Mouse (Mus musculus): ENCODE measurements around the gene Upk3b. TPM values are rescaled to one million over a fixed set of nuclear protein-coding genes. Genes with fewer than 3 reads are reported as not detected.

Upk3b gene
- polyA plus RNA-seq, 1 experiment from 2014 or later, result 6.0 TPM

- DNase-seq (ENCODE audit: low spot score) (peak; percentile 22), ATAC-seq (replicated peaks; ENCODE audit: low FRiP score, low read depth) (peak; percentile 19; the same call in 1 of the 2 replicates)
- Histone ChIP-seq H3K9me3 (replicated peaks; ENCODE audit: low read length) (no peaks in the 10 kb centered on the region), H3K27ac (no peak overlapping the region), H3K36me3 (ENCODE audit: insufficient read depth, low read length) (no peaks in the 10 kb centered on the region), H3K4me2 (ENCODE audit: low read length) (peak overlapping the region; percentile 98), H3K4me1 (replicated peaks; ENCODE audit: insufficient read depth, low read length) (no peaks in the 10 kb centered on the region), H3K9ac (ENCODE audit: low read depth, low read length) (peak overlapping the region; percentile 55; the same call in 1 of the 2 replicates), H3K4me3 (replicated peaks; ENCODE audit: low read depth, low read length) (peak overlapping the region; percentile 66), H3K27me3 (ENCODE audit: insufficient read depth, low read length) (no peaks in the 10 kb centered on the region)
- WGBS, result 3% methylated on average over 23 of the region's 23 CpGs
- TF ChIP-seq CTCF (IDR thresholded peaks at IDR 0.05; ENCODE audit: low read depth), result no peak
Observed at GRCm38 (mm10) chr5:136084144-136084881, 46.0 kb downstream of the Upk3b start.

GRCm38 (mm10) chr5:136084891-136085651, 46.8 kb downstream of the Upk3b start:
- no peak for TF ChIP-seq CTCF (IDR thresholded peaks at IDR 0.05; ENCODE audit: low read depth)
- Histone ChIP-seq H3K36me3 (ENCODE audit: insufficient read depth, low read length) (no peaks in the 10 kb centered on the region), H3K27ac (no peak overlapping the region), H3K4me2 (ENCODE audit: low read length) (peak overlapping the region; percentile 98), H3K4me3 (replicated peaks; ENCODE audit: low read depth, low read length) (peak overlapping the region; percentile 66), H3K4me1 (replicated peaks; ENCODE audit: insufficient read depth, low read length) (no peaks in the 10 kb centered on the region), H3K9ac (ENCODE audit: low read depth, low read length) (0 out of 2 replicates have a peak overlapping the region, but pooled peaks have one; percentile 55), H3K27me3 (ENCODE audit: insufficient read depth, low read length) (no peaks in the 10 kb centered on the region), H3K9me3 (replicated peaks; ENCODE audit: low read length) (no peaks in the 10 kb centered on the region)
- 13% methylated on average over 20 of the region's 21 CpGs for WGBS
- peak; percentile 35 for ATAC-seq (replicated peaks; ENCODE audit: low FRiP score, low read depth)
- DNase-seq (ENCODE audit: low spot score), result peak; percentile 53

- Histone ChIP-seq H3K4me3 (replicated peaks; ENCODE audit: low read depth, low read length) (no peak overlapping the region), H3K9me3 (replicated peaks; ENCODE audit: low read length) (no peaks in the 10 kb centered on the region), H3K36me3 (ENCODE audit: insufficient read depth, low read length) (no peaks in the 10 kb centered on the region), H3K4me1 (replicated peaks; ENCODE audit: insufficient read depth, low read length) (no peaks in the 10 kb centered on the region), H3K27ac (no peak overlapping the region), H3K27me3 (ENCODE audit: insufficient read depth, low read length) (no peaks in the 10 kb centered on the region), H3K4me2 (ENCODE audit: low read length) (no peak overlapping the region), H3K9ac (ENCODE audit: low read depth, low read length) (no peak overlapping the region)
- DNase-seq (ENCODE audit: low spot score) (no peak), ATAC-seq (replicated peaks; ENCODE audit: low FRiP score, low read depth) (no peak)
- 95% methylated on average over 8 of the region's 8 CpGs for WGBS
- no peak for TF ChIP-seq CTCF (IDR thresholded peaks at IDR 0.05; ENCODE audit: low read depth)
Observed at GRCm38 (mm10) chr5:136086290-136086689, 48.0 kb downstream of the Upk3b start.

- no peaks in the 10 kb centered on the region for H3K27me3 ChIP-seq (ENCODE audit: insufficient read depth, low read length)
- DNase-seq (ENCODE audit: low spot score), result peak; percentile 59
- H3K36me3 ChIP-seq (ENCODE audit: insufficient read depth, low read length), result peaks cover 3% of the 10 kb centered on the region; the same call in 1 of the 2 replicates
- 20% methylated on average over 13 of the region's 14 CpGs for WGBS
- no peak overlapping the region for H3K27ac ChIP-seq
- no peak for ATAC-seq (replicated peaks; ENCODE audit: low FRiP score, low read depth)
- H3K4me3 ChIP-seq (replicated peaks; ENCODE audit: low read depth, low read length), result no peak overlapping the region
- no peaks in the 10 kb centered on the region for H3K9me3 ChIP-seq (replicated peaks; ENCODE audit: low read length)
- no peaks in the 10 kb centered on the region for H3K4me1 ChIP-seq (replicated peaks; ENCODE audit: insufficient read depth, low read length)
- peak; percentile 62 for TF ChIP-seq CTCF (IDR thresholded peaks at IDR 0.05; ENCODE audit: low read depth)
- H3K4me2 ChIP-seq (ENCODE audit: low read length), result no peak overlapping the region
- no peak overlapping the region for H3K9ac ChIP-seq (ENCODE audit: low read depth, low read length)
Observed at GRCm38 (mm10) chr5:136088821-136089575, 50.7 kb downstream of the Upk3b start.

GRCm38 (mm10) chr5:136091927-136092326, 53.6 kb downstream of the Upk3b start:
- no peak for ATAC-seq (replicated peaks; ENCODE audit: low FRiP score, low read depth)
- H3K4me3 ChIP-seq (replicated peaks; ENCODE audit: low read depth, low read length), result no peak overlapping the region
- H3K4me2 ChIP-seq (ENCODE audit: low read length), result no peak overlapping the region
- H3K27me3 ChIP-seq (ENCODE audit: insufficient read depth, low read length), result no peaks in the 10 kb centered on the region
- no peak for DNase-seq (ENCODE audit: low spot score)
- H3K9ac ChIP-seq (ENCODE audit: low read depth, low read length), result no peak overlapping the region
- no peaks in the 10 kb centered on the region for H3K9me3 ChIP-seq (replicated peaks; ENCODE audit: low read length)
- no peak for TF ChIP-seq CTCF (IDR thresholded peaks at IDR 0.05; ENCODE audit: low read depth)
- WGBS, result 63% methylated on average over 5 of the region's 5 CpGs
- H3K4me1 ChIP-seq (replicated peaks; ENCODE audit: insufficient read depth, low read length), result no peaks in the 10 kb centered on the region
- no peak overlapping the region for H3K27ac ChIP-seq
- peaks cover 3% of the 10 kb centered on the region; the same call in 1 of the 2 replicates for H3K36me3 ChIP-seq (ENCODE audit: insufficient read depth, low read length)

All from kidney, postnatal 0 days (tissue).